Mouse (Mus musculus): Measurements from ENCODE around the gene Gm12185.
"Not testable (repeated sequence)": the region's sequence is repeated elsewhere in the genome, so short reads cannot be mapped to it uniquely, and the experiment has no call there.

GRCm38 (mm10) chr11:48946090-48946489 is 45.9 kb downstream of the Gm12185 start, which contains the start of gene Psme2b:
- not testable (repeated sequence) for TF ChIP-seq CTCF (conservative IDR thresholded peaks at IDR 0.05; ENCODE audit: low read length); NANOG (IDR thresholded peaks at IDR 0.05; ENCODE audit: borderline replicate concordance, low read length); POU5F1 (IDR thresholded peaks at IDR 0.05; ENCODE audit: borderline replicate concordance, low read length)
